Mouse (Mus musculus) forebrain, embryonic 15.5 days (tissue): ENCODE measurements around the gene Supt6. TPM values are rescaled to one million over a fixed set of nuclear protein-coding genes. Genes with fewer than 3 reads are reported as not detected.
"Not testable (repeated sequence)": the region's sequence is repeated elsewhere in the genome, so short reads cannot be mapped to it uniquely, and the experiment has no call there.

Experiments used
- ATAC-seq: fragments of 200-750 bp; cut with Nextera tagmentation; replicated peaks from 2 replicates; pipeline ENCODE4 v1.8.0; 2017; ENCODE audit warnings: mild to moderate bottlenecking, moderate TSS enrichment, moderate library complexity
- H3K27ac ChIP-seq: fragments of 300-500 bp; sonication (generic); replicated peaks from 2 replicates; pipeline ENCODE4 v1.5.1; 2015; ENCODE audit warnings: mild to moderate bottlenecking, inconsistent platforms
- H3K27me3 ChIP-seq: fragments of 300-500 bp; sonication (generic); 2 replicates; pipeline ENCODE4 v1.6.1; 2015; ENCODE audit warnings: inconsistent platforms
- H3K36me3 ChIP-seq: fragments of 300-500 bp; sonication (generic); 2 replicates; pipeline ENCODE4 v1.6.1; 2015; ENCODE audit warnings: mild to moderate bottlenecking, inconsistent platforms
- H3K4me1 ChIP-seq: fragments of 300-500 bp; sonication (generic); 2 replicates; pipeline ENCODE4 v1.6.1; 2015; ENCODE audit warnings: inconsistent platforms
- H3K4me2 ChIP-seq: fragments of 300-500 bp; sonication (generic); replicated peaks from 2 replicates; pipeline ENCODE4 v1.6.1; 2015; ENCODE audit warnings: mild to moderate bottlenecking, inconsistent platforms
- H3K4me3 ChIP-seq: fragments of 300-500 bp; sonication (generic); 2 replicates; pipeline ENCODE4 v1.5.1; 2015; ENCODE audit warnings: mild to moderate bottlenecking, inconsistent platforms
- H3K9ac ChIP-seq: fragments of 300-500 bp; sonication (generic); replicated peaks from 2 replicates; pipeline ENCODE4 v1.6.1; 2015; ENCODE audit warnings: mild to moderate bottlenecking, inconsistent platforms
- H3K9me3 ChIP-seq: fragments of 300-500 bp; sonication (generic); 2 replicates; pipeline ENCODE4 v1.6.1; 2016; ENCODE audit warnings: inconsistent platforms
- WGBS: fragments of 180-500 bp; shearing (Covaris S2); methylation state at CpG from one replicate; pipeline ENCODE4 v1.1.7; 2015; ENCODE audit warnings: mixed read lengths; 5-methylcytosine and 5-hydroxymethylcytosine counted together
- polyA plus RNA-seq: library from polyadenylated mRNA; unstranded; fragments of >200 nt; fragmentation: Nextera tagmentation; extraction: Ambion mirVana; gene quantifications from 2 replicates; pipeline ENCODE4 v1.2.1, GENCODE M21; 2015

Supt6 gene
- 29.0 and 29.4 TPM in 2 replicates for polyA plus RNA-seq

DNA sequence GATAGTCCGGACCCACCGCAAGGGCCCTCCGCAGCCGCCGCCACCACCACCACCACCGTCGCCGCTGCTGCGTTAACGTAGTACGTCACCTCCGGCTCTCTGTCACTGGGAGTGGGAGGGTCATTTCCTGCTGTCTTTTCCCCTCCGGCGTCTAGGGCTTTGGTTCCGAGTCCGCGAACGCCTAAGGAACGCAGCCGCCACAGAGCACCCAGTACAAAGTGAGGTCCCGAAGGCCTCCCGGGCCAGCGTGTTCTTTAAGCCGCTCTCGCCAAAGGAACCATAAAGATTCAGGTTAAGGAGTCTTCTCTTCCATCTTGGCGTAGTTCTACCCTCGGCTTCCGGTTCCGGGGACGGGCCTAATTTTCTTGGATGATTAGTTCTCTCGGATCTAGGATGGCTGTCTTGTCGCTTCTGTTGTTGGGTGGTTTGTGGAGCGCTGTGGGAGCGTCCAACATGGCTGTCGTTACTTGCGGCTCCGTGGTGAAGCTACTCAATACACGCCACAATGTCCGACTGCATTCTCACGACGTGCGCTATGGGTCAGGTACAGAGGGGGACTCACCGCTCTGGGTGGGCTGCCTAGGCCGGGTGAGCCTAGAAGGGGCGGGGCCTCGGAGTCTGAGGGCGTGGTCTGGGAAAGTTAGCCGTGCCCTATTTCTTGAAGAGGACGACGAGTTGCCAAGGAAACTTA lies at the start of gene Supt6, which contains the start of gene Sdf2:
Gene Supt6, minus strand, starts transcription at position 361 of the 691 bp plus-strand sequence.
Gene Sdf2, plus strand, starts transcription at position 120 of the 691 bp plus-strand sequence.
- no peaks in the 10 kb centered on the region for H3K27me3 ChIP-seq
- peak within 1 kb of the TSS; percentile 76 for H3K4me2 ChIP-seq
- ATAC-seq: peak; percentile 96
- H3K4me1 ChIP-seq: peaks cover 46% of the 10 kb centered on the region
- peak within 1 kb of the TSS; percentile 98 for H3K27ac ChIP-seq
- H3K4me3 ChIP-seq: peak within 1 kb of the TSS; percentile 69
- H3K9me3 ChIP-seq: no peaks in the 10 kb centered on the region
- peaks cover 9% of the 10 kb centered on the region; the same call in 1 of the 2 replicates for H3K36me3 ChIP-seq
- WGBS: under 1% methylated on average over 50 of the region's 50 CpGs
- H3K9ac ChIP-seq: peak within 1 kb of the TSS; percentile 74

DNA sequence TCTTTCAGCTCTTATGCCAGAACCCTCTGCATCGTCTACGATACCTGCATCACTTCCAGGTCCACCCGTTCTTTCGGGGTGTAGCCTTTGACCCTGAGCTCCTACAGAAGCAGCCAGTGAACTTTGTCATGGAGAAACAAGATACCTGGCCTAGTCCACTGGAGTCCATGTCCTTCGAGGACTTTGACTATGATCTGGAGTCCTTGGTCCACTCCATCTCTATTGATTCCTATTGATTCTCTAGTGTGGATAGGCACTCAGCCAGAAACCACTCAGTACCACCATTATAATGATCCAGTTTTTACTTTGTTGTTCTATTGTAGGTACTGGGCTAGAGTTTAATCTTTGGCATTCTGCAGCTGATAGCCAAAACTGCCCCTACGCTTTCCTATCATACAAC lies 48.8 kb upstream of the Supt6 start:
- no peak overlapping the region for H3K27ac ChIP-seq
- no peaks in the 10 kb centered on the region for H3K4me1 ChIP-seq
- no peaks in the 10 kb centered on the region for H3K9me3 ChIP-seq
- H3K36me3 ChIP-seq: peaks cover 33% of the 10 kb centered on the region
- H3K9ac ChIP-seq: no peak overlapping the region
- H3K27me3 ChIP-seq: no peaks in the 10 kb centered on the region
- 96% methylated on average over 6 of the region's 6 CpGs for WGBS
- ATAC-seq: no peak
- H3K4me3 ChIP-seq: no peak overlapping the region
- H3K4me2 ChIP-seq: no peak overlapping the region

DNA sequence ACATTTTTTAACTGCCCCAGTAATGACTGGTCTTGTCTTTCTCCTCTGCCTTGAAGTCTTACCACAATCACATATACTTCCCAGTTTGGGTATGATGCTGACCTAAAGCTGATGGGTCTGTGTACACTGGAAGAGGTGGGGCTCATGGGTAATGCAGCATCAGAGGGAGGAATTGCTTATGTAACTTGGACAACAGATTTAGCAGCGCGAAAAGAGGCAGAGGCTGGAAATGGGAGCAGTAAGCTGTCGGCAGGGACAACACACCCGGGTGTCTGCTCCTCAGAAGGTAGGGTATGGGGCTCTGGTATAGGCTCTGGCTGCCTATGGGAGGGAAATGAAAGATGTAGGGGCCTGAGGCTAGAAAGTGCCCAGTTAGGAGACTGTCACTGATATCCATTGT lies 44.9 kb upstream of the Supt6 start, which contains the start of gene BC030499:
Gene BC030499, plus strand, starts transcription at position 188 of the 400 bp plus-strand sequence.
- no peak within 1 kb of the TSS for H3K4me3 ChIP-seq
- no peak within 1 kb of the TSS for H3K27ac ChIP-seq
- no peak for ATAC-seq
- no peaks in the 10 kb centered on the region for H3K27me3 ChIP-seq
- H3K4me2 ChIP-seq: no peak within 1 kb of the TSS
- 91% methylated on average over 4 of the region's 4 CpGs for WGBS
- H3K4me1 ChIP-seq: no peaks in the 10 kb centered on the region
- H3K9ac ChIP-seq: no peak within 1 kb of the TSS
- no peaks in the 10 kb centered on the region for H3K9me3 ChIP-seq
- H3K36me3 ChIP-seq: peaks cover 70% of the 10 kb centered on the region

DNA sequence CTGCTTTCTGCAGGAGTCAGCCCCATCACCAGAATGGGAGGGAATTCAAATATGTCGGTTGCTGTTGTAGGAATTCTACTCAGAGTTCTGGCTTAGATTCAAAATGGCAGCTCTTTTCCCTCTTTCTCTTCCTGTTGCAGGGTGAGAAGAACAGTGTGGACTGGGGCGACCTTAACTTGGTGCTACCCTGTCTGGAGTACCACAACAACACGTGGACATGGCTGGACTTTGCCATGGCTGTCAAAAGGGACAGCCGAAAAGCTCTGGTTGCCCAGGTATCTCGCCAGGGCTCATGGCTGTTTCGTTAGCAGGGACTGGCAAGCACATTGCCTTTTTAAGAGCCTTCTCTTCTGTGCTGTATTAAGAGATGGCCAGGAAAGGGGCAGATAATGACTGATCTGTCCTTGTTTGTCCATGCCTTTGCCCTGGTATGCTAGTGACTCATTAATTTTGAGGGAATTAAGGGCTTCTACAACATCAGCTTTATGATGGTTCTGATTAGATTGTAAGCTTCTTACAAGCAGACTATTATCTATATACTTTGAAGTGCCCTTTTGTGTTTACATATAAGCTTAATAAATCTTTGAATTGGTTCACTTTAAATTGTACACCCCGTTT lies 43.5 kb upstream of the Supt6 start:
- no peak for ATAC-seq
- Histone ChIP-seq H3K4me2 (no peak overlapping the region), H3K4me3 (no peak overlapping the region), H3K27me3 (no peaks in the 10 kb centered on the region), H3K36me3 (peaks cover 84% of the 10 kb centered on the region), H3K4me1 (no peaks in the 10 kb centered on the region), H3K27ac (no peak overlapping the region), H3K9me3 (no peaks in the 10 kb centered on the region), H3K9ac (no peak overlapping the region)
- WGBS: 90% methylated on average over 7 of the region's 7 CpGs

DNA sequence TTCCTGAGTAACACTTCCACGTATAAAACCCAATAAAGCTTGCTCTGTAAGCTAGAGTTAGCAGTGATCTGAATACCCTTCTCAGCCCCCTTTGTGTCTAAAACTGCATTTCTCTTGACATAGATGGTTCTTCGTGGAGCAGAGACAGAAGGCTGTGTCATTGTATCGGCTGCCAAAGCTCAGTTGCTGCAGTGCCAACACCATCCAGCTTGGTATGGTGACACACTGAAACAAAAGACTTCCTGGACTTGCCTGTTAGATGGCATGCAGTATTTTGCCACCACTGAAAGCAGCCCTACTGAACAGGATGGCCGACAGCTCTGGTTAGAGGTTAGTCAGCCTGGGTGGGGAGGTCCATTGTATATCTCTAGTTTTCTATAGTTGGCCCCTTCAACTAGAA lies 33.8 kb upstream of the Supt6 start:
- H3K4me3 ChIP-seq: no peak overlapping the region
- no peak for ATAC-seq
- no peak overlapping the region for H3K27ac ChIP-seq
- peaks cover 99% of the 10 kb centered on the region for H3K36me3 ChIP-seq
- no peak overlapping the region for H3K9ac ChIP-seq
- H3K27me3 ChIP-seq: no peaks in the 10 kb centered on the region
- 86% methylated on average over 4 of the region's 4 CpGs for WGBS
- H3K4me1 ChIP-seq: no peaks in the 10 kb centered on the region
- no peak overlapping the region for H3K4me2 ChIP-seq
- no peaks in the 10 kb centered on the region for H3K9me3 ChIP-seq

DNA sequence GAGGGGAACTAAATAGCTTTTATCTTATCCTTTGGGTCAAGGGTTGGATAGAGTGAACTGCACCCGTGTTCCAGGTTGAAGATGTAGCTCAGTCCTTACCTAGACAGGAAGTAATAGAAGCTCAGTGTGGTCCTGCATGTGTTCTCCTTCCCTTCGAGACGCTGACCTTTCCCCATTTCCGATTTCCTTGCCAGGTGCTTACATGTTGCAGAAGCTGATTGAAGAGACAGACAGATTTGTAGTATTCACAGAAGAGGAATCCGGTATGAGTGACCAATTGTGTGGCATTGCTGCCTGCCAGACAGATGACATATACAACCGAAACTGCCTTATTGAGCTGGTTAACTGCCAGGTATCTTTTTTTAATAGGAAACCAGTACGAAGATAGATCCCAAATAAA lies 33.1 kb upstream of the Supt6 start:
- no peak overlapping the region for H3K9ac ChIP-seq
- H3K27ac ChIP-seq: no peak overlapping the region
- no peak for ATAC-seq
- 93% methylated on average over 7 of the region's 7 CpGs for WGBS
- H3K4me3 ChIP-seq: no peak overlapping the region
- H3K36me3 ChIP-seq: peaks cover 99% of the 10 kb centered on the region
- H3K4me2 ChIP-seq: no peak overlapping the region
- no peaks in the 10 kb centered on the region for H3K27me3 ChIP-seq
- H3K4me1 ChIP-seq: no peaks in the 10 kb centered on the region
- no peaks in the 10 kb centered on the region for H3K9me3 ChIP-seq

DNA sequence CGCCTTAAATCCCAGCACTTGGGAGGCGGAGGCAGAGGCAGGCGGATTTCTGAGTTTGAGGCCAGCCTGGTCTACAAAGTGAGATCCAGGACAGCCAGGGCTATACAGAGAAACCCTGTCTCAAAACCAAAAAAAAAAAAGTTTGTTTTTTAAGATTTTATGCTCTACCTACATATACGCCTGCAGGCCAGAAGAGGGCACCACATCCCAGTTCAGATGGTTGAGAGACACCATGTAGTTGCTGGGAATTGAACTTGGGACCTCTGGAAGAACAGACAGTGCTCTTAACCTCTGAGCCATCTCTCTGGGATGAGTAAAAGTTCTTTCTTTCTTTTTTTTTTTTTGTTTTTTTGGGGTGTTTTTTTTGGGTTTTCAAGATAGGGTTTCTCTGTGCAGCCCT lies 30.4 kb upstream of the Supt6 start:
- not testable (repeated sequence) for H3K27ac ChIP-seq, H3K4me2 ChIP-seq, H3K4me3 ChIP-seq, ATAC-seq, H3K4me1 ChIP-seq, H3K27me3 ChIP-seq, H3K9ac ChIP-seq, H3K9me3 ChIP-seq
- WGBS: 95% methylated on average over 4 of the region's 4 CpGs
- peaks cover 99% of the 10 kb centered on the region for H3K36me3 ChIP-seq

DNA sequence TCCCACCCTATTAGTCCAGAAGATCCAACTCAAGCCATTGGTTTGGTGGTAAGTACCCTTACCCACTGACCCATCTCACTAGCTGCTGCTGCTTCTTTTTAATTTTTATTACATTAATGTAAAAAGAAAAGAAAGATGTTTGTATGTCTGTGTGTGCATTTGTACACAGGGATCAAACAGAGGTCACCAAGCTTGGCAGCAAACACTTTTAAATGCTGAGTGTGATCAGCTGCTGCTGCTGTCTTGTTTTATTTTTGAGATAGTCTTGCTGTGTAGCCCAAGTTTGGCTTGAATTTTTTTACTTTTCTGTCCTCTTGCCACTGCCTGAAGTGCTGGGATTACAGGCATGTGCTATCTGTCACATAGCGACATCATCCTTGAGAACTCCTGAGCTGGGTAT lies 29.8 kb upstream of the Supt6 start:
- no peak overlapping the region for H3K9ac ChIP-seq
- no peak overlapping the region for H3K4me3 ChIP-seq
- ATAC-seq: no peak
- no peak overlapping the region for H3K27ac ChIP-seq
- no peaks in the 10 kb centered on the region for H3K4me1 ChIP-seq
- no peaks in the 10 kb centered on the region for H3K27me3 ChIP-seq
- peaks cover 99% of the 10 kb centered on the region for H3K36me3 ChIP-seq
- 94% methylated on average over 1 of the region's 1 CpGs for WGBS
- H3K9me3 ChIP-seq: no peaks in the 10 kb centered on the region
- no peak overlapping the region for H3K4me2 ChIP-seq

DNA sequence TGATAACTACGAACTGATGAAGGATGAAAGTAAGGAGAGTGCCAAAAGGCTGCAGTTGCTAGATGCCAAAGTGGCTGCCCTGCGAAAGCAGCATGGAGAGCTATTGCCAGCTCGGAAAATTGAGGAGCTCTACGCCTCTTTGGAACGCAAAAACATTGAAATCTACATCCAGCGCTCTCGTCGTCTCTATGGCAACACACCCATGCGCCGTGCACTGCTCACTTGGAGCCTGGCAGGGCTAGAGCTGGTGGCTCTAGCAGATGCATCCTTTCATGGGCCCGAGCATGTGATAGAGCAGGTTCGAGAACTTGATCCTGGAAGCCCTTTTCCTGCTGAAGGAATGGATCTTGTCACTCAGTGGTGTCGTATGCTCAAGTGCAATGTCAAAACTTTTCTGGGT lies 26.2 kb upstream of the Supt6 start:
- H3K36me3 ChIP-seq: peaks cover 94% of the 10 kb centered on the region
- no peak overlapping the region for H3K4me2 ChIP-seq
- WGBS: 81% methylated on average over 13 of the region's 13 CpGs

DNA sequence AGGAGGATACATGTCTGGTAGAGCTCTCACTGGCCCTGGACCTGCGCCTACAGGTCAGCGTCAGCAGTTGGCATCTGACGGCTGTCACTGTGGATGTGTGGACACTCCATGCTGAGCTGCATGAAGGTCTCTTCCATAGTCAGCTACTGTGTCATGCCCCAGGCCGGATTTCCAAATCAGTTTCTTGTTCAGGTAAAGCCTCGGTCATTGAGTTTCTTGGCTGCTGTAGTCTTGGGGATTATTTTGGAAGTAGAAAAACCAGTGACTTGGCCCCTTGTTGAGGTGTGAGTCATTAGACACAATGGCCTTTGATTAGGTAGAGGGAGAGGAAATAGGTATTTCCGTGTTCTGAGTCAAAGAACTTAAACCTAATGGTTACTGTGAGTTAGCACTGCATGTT lies 19.8 kb upstream of the Supt6 start:
- no peak overlapping the region for H3K9ac ChIP-seq
- H3K4me2 ChIP-seq: no peak overlapping the region
- no peaks in the 10 kb centered on the region for H3K9me3 ChIP-seq
- ATAC-seq: no peak
- H3K4me1 ChIP-seq: peaks cover 11% of the 10 kb centered on the region
- 92% methylated on average over 6 of the region's 6 CpGs for WGBS
- H3K4me3 ChIP-seq: no peak overlapping the region
- H3K27me3 ChIP-seq: no peaks in the 10 kb centered on the region
- no peak overlapping the region for H3K27ac ChIP-seq
- H3K36me3 ChIP-seq: peaks cover 63% of the 10 kb centered on the region

More for the DNA sequence above, 26.2 kb upstream of the Supt6 start:
- Histone ChIP-seq H3K9me3 (no peaks in the 10 kb centered on the region), H3K9ac (no peak overlapping the region), H3K27me3 (no peaks in the 10 kb centered on the region), H3K4me3 (no peak overlapping the region), H3K27ac (no peak overlapping the region), H3K4me1 (no peaks in the 10 kb centered on the region)
- no peak for ATAC-seq

DNA sequence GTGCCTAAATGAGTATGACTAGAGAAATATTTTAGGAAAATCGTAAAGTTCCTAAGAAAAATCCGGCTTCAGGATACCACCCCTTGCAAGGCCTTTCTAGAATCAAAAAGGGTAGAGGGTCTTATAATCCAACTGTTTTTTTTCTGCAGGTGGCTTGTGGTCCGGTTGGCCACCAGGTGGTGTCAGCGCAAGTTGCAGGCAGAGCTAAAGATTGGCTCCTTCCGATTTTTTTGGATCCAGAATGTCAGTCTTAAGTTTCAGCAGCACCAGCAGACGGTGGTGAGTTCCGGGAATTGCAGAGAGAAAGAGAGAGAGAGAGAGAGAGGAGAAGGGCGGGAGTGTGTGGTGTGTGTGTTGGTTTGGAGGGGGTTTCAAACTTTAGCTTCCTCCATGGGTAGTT lies 16.8 kb upstream of the Supt6 start:
- H3K9ac ChIP-seq: peak overlapping the region; percentile 91; the same call in 1 of the 2 replicates
- no peaks in the 10 kb centered on the region for H3K9me3 ChIP-seq
- peak overlapping the region; percentile 88 for H3K27ac ChIP-seq
- ATAC-seq: no peak
- H3K4me3 ChIP-seq: peak overlapping the region; percentile 97
- no peaks in the 10 kb centered on the region for H3K27me3 ChIP-seq
- peaks cover 11% of the 10 kb centered on the region for H3K4me1 ChIP-seq
- WGBS: 3% methylated on average over 8 of the region's 8 CpGs
- H3K36me3 ChIP-seq: peaks cover 36% of the 10 kb centered on the region
- peak overlapping the region; percentile 85 for H3K4me2 ChIP-seq

DNA sequence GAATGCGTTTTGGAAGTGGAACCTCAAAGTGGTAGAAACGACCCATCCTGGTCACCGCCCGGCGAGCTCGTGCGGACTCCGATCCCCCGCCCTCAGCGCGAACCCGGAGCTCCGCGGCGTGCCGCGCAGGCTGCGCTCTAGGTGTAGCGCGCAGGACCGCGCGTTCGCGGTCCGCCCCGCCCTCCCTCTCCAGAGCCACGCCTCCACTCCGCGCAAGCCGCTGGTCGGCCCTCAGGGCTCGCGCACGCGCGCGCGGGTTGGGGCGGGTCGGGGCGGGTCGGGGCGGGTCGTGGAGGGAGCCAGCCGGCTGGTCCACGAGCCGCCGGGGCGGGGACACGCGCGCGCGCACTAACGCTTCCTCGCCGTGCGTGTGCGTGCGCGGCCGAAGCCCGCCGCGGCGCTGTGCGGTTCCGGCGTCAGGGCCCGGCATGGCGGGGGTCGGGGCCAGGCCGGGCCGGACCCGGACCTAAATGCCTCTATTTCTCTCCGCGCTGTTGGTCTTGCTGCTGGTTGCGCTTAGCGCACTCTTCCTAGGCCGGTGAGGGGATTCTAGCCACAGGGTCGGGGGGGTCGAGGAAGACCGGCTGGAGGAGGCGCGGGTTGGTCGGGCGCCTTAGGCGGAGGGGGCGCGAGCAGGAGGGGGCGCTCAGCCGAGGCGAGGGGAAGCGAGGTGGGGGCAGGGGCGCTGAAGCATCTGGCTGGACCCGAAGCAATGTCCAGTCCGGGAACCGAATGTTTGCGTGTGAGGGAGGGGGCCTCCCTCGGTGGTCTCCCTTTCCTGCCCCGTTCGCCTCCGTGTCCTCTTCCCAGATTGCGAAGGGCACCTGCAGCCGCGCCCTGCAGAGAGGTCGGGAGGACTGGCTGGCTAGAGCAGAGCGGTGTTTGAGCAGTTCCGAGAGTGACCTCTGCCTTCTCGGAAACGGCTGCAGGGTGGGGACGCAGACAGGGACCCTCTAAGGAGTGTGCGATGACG lies 15.9 kb upstream of the Supt6 start, which contains the start of gene 2610507B11Rik:
Gene 2610507B11Rik, plus strand, starts transcription at position 373 of the 973 bp plus-strand sequence.
- H3K36me3 ChIP-seq: peaks cover 28% of the 10 kb centered on the region
- no peaks in the 10 kb centered on the region for H3K27me3 ChIP-seq
- peak; percentile 98 for ATAC-seq
- no peaks in the 10 kb centered on the region for H3K9me3 ChIP-seq
- H3K4me2 ChIP-seq: peak within 1 kb of the TSS; percentile 85
- peak within 1 kb of the TSS; percentile 97 for H3K4me3 ChIP-seq
- peak within 1 kb of the TSS; percentile 91 for H3K9ac ChIP-seq
- under 1% methylated on average over 111 of the region's 115 CpGs for WGBS
- peaks cover 11% of the 10 kb centered on the region for H3K4me1 ChIP-seq
- peak within 1 kb of the TSS; percentile 88 for H3K27ac ChIP-seq
